Comparison of ENCODE assay signal across 8 mouse cellular contexts in genomic region chr11:111065635-111066298, GRCm38 (mm10). TPM values are rescaled to one million over a fixed set of nuclear protein-coding genes. Genes with fewer than 3 reads are reported as not detected.
A peak's percentile ranks its signal among the peaks of the same experiment; 100 is the strongest.
DNase-seq lines count a peak whose midpoint lies in the region; ATAC-seq lines count a peak whose summit lies in the region.

Gene Kcnj2, plus strand, starts transcription at chr11:111066164.

- under 1% methylated on average over 28 of the region's 28 CpGs for WGBS in hindbrain, embryonic 14.5 days

- peaks cover 15% of the 10 kb centered on the region; the same call in 1 of the 2 replicates for H3K27me3 ChIP-seq in hindbrain, embryonic 14.5 days (ENCODE audit: control insufficient read depth, insufficient read depth, low read length)

- H3K27ac ChIP-seq in hindbrain, embryonic 14.5 days: peak within 1 kb of the TSS; percentile 43

- peaks cover 9% of the 10 kb centered on the region; the same call in 1 of the 2 replicates for H3K4me1 ChIP-seq in hindbrain, embryonic 14.5 days (replicated peaks; ENCODE audit: control insufficient read depth, insufficient read depth, low read length)

- H3K4me3 ChIP-seq in hindbrain, embryonic 14.5 days (replicated peaks; ENCODE audit: low read length): peak within 1 kb of the TSS; percentile 55

- H3K9ac ChIP-seq in hindbrain, embryonic 14.5 days: peak within 1 kb of the TSS; percentile 53; the same call in 1 of the 2 replicates

- no peaks in the 10 kb centered on the region for H3K9me3 ChIP-seq in hindbrain, embryonic 14.5 days (ENCODE audit: control insufficient read depth, low read length)

- H3K36me3 ChIP-seq in hindbrain, embryonic 14.5 days (replicated peaks; ENCODE audit: control insufficient read depth, insufficient read depth): no peaks in the 10 kb centered on the region

- DNase-seq in R1 (ENCODE audit: low read depth, low spot score): peak; percentile 93
- DNase-seq in cerebellum, postnatal 25 days: peak; percentile 84 to 89
- peak; percentile 78 to 85 for DNase-seq in frontal cortex, postnatal 25 days (ENCODE audit: low spot score in 2 of 2)
- peak; percentile 89 for DNase-seq in hindbrain, embryonic 14.5 days (ENCODE audit: low spot score)
- DNase-seq in layer of hippocampus, postnatal 25 days (ENCODE audit: extremely low spot score in 1 of 2, low spot score in 1 of 2): peak; percentile 78 to 80
- peak; percentile 93 for DNase-seq in lung, postnatal 14 days
- peak; percentile 92 for DNase-seq in ovary, postnatal 36 days (ENCODE audit: low spot score)
- DNase-seq in thymus, postnatal 14 days: peak; percentile 90

- peak within 1 kb of the TSS; percentile 87 for H3K4me2 ChIP-seq in hindbrain, embryonic 14.5 days (replicated peaks)

- peak; percentile 98 for ATAC-seq in hindbrain, embryonic 14.5 days (ENCODE audit: low FRiP score)

RNA-seq across cellular contexts. Expression of gene Kcnj2, which starts in this region (rescaled TPM):
- polyA plus RNA-seq in hindbrain, embryonic 14.5 days (2014; fragmentation: Nextera tagmentation; extraction: Ambion mirVana): 0.50 and 0.56 TPM in 2 replicates
- 10 to 100 TPM in 1 of 2 experiments, 1 to 10 TPM in 1; 7.1 to 10.9 TPM for total RNA-seq in layer of hippocampus, postnatal 25 days (2021)

Comparison
In these comparisons a context has a peak if more than half of its experiments do, and no peak if none do; other contexts are left out.
1. Peak in every context shown above with its lines: DNase-seq, ATAC-seq, H3K4me3 ChIP-seq and H3K27ac ChIP-seq.
2. Peak in DNase-seq, ATAC-seq, H3K4me3 ChIP-seq, H3K27ac ChIP-seq, H3K9ac ChIP-seq and H3K4me2 ChIP-seq in hindbrain, embryonic 14.5 days; RNA of the gene not detected or under 1 TPM.